Mouse (Mus musculus) lung, adult 18-20 months (tissue): ENCODE data around the gene Clba1.

Source experiments
- DNase-seq, 2 experiments: peaks; one replicate each; pipeline ENCODE4 v3.0.0; 2022; ENCODE audit warnings: mixed read lengths in 2 of 2

Gene Clba1

GRCm38 (mm10) chr12:112808587-112809364 lies at the start of gene Clba1:
Gene Clba1, plus strand, starts transcription at chr12:112808937.
- DNase-seq: peak; percentile 91 to 94

- no peak for DNase-seq
These were observed 49.3 kb upstream of the Clba1 start for GRCm38 (mm10) chr12:112759471-112759870.

- DNase-seq: peak; percentile 28 to 42
These were observed 48.4 kb upstream of the Clba1 start, which contains the start of gene Pld4 for GRCm38 (mm10) chr12:112760154-112760926. Gene Pld4, plus strand, starts transcription at chr12:112760655.

DNA sequence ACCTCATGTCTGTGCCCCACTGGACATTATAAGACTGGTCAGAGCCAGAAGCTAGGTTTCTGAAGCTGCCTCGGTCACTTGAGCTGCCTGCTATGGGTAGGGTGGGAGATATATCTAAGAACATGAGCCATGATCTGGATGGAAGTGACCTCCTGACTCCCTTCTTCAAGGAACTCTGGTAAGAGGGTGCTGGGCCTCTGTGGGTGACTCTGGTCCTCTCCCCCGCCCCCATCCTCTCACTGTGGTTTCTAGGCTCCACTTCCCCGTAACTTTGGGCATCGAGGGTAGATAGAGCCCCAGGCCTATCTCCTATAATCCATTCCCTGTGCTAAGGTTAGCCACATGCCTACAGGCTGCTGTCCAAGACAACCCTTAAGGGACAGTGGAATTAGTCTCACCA lies 47.3 kb upstream of the Clba1 start:
- peak in 1 of 2 experiments; percentile 2 for DNase-seq

DNA sequence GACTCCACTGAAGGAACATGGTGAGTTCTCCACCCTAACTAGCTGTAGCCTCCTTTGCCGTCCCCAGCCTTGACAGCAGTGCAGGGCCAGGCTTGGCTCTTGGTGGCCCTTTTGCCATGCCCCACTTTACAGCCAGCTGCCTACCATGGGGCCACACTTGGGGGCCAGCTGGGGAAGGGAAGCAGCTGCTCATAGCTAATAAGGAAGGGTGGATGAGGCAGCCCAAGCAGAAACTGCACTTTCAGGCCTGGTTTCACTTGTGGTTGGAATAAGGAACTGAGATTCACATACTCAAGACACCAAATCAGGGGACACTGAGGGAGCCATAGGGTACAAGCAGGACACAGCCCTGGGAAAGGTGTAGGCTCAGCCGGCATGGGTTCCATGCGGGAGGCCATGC lies 46.7 kb upstream of the Clba1 start:
- DNase-seq: peak; percentile 21 to 42

DNA sequence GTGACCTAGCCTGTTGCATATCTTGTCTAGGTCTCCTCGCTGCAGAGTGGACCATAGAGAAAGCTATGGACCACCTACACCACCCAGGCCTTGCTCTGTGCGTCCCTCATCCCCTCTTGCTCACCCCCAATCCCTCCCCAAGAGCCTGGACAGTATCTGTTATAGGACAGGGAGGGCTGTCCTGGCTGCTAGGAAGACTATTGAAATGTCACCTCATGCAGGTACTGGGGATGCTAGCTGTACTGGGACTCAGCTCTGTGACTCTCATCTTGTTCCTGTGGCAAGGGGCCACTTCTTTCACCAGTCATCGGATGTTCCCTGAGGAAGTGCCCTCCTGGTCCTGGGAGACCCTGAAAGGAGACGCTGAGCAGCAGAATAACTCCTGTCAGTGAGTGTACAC lies 45.6 kb upstream of the Clba1 start:
- peak in 1 of 2 experiments; percentile 2 for DNase-seq

DNA sequence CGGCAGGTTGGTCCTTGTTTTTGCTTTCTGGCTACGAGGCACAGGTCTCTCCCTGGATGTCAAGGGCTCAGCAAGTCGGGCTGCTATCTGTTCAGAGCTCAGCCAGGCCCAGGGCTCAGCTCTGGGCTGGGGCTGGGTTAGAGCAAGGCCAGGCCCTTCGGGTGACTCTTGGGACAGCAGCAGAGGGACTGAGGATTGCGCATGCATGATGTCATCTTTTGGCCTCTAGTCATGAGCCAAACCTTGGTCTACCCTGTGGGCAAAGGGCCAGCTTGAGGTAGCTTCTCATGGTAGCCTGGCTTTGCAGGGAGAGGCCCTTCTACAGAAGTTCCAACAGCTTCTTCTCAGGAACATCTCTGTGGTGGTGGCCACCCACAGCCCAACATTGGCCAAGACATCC lies 44.6 kb upstream of the Clba1 start:
- peak in 1 of 2 experiments; percentile 2 for DNase-seq

DNA sequence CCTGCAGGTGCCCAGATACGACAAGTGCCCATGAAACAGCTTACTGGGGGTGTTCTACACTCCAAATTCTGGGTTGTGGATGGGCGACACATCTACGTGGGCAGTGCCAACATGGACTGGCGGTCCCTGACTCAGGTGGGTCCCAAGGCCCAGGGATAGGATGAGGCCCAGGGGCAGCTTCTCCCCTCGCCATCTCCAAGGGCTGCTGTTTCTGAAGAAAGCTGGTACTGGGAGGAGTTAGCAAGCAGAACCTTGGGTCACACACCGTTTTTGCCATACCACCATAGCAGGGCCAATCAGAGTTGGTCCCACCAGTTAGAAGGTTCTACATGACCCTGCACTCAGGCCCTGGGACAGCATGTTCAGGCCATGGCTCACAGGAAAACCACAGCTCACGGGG lies 43.7 kb upstream of the Clba1 start:
- DNase-seq: peak in 1 of 2 experiments; percentile 2

DNA sequence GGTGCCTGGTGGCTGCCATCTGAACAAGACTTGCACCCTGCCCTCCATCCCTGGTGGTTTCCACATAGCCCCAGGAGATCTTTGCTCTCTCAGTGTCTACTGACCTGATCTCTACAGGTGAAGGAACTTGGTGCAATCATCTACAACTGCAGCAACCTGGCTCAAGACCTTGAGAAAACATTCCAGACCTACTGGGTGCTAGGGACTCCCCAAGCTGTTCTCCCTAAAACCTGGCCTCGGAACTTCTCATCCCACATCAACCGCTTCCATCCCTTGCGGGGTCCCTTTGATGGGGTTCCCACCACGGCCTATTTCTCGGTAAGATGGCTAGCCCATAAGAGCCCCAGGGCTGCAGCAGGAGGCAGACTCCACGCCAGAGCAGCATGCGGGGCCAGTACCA lies 42.2 kb upstream of the Clba1 start:
- DNase-seq: peak in 1 of 2 experiments; percentile 1

GRCm38 (mm10) chr12:112767036-112767890 lies 41.5 kb upstream of the Clba1 start:
- DNase-seq: peak in 1 of 2 experiments; percentile 2

DNA sequence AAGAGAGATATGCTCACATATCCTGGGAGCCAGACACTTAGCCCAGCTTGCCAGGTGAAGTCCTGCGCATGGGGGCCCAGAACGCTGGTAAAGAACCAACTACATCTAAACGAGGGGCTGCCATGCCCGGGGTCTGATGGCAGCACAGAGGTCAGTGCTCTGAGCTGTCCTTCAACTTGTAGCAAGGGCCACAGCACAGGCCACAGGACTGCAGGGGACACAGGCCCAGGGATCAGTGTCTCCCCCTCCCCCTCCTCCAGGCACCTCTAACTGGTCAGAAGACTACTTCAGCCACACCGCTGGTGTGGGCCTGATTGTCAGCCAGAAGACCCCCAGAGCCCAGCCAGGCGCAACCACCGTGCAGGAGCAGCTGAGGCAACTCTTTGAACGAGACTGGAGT lies 40.6 kb upstream of the Clba1 start:
- peak in 1 of 2 experiments; percentile 3 for DNase-seq

DNA sequence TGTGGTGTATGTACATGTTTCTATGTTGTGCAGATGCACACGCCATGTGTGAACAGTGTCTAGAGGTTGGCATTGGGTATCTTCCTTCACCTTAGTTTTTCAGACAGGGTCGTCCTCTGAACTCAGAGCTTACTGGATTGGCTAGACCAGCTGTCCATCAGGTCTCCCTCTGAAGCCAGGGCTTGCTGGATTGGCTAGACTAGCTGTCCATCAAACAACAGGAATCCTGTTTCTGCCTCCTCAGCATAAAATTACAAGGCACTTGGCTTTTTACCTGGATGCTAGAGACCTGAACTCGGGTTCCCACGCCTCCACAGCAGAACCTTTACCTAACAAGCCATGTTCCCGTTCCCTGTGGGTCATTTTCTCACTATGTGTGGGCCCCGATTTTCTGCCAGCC lies 39.7 kb upstream of the Clba1 start:
- peak in 1 of 2 experiments; percentile 2 for DNase-seq

- DNase-seq: peak in 1 of 2 experiments; percentile 2
These were observed 39.0 kb upstream of the Clba1 start for GRCm38 (mm10) chr12:112769751-112770150.

- no peak for DNase-seq
These were observed 38.3 kb upstream of the Clba1 start for GRCm38 (mm10) chr12:112770396-112770795.

- peak in 1 of 2 experiments; percentile 2 for DNase-seq
These were observed 36.4 kb upstream of the Clba1 start for GRCm38 (mm10) chr12:112772306-112772705.

GRCm38 (mm10) chr12:112773366-112773765 lies 35.4 kb upstream of the Clba1 start:
- DNase-seq: peak in 1 of 2 experiments; percentile 1

DNA sequence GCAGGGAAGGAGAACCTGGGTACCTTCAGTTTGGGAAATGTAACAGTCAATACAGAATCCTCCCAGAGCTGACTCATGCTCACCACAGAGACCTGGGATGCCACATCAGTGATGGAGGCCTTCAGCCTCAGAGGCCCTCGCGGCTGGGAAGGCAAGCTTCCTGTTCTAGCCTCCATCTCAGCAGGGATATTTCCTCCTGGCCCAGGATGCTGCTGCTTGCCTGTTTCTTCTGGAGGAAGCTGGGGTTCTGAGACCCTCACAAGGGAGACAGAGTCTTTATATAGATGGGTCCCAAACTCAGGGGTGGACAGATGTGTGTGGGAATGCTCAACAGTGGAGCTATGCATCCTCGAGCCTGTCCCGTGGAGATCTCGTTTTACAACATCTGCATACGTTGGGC lies 34.7 kb upstream of the Clba1 start:
- no peak for DNase-seq

- DNase-seq: peak in 1 of 2 experiments; percentile 1
These were observed 34.3 kb upstream of the Clba1 start for GRCm38 (mm10) chr12:112774481-112774880.

DNA sequence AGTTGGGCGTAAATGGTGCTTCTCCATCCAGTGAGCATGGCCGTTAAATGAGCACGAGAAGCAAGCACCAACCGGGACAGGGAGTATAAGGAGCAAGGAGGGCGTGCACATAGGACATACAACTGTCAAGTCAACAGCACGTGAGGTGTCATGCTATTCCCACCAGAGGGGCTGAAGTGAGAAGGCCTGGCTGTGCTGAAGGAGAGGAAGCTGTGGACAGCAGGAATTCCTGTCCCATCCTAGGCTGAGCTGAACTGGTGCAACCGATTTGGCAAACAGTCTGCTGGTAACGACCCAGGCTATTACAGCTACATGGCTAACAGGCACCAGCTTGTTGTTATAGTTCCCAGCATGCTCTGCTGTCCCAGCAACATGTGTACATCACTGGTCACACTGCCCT lies 17.7 kb upstream of the Clba1 start:
- DNase-seq: no peak

DNA sequence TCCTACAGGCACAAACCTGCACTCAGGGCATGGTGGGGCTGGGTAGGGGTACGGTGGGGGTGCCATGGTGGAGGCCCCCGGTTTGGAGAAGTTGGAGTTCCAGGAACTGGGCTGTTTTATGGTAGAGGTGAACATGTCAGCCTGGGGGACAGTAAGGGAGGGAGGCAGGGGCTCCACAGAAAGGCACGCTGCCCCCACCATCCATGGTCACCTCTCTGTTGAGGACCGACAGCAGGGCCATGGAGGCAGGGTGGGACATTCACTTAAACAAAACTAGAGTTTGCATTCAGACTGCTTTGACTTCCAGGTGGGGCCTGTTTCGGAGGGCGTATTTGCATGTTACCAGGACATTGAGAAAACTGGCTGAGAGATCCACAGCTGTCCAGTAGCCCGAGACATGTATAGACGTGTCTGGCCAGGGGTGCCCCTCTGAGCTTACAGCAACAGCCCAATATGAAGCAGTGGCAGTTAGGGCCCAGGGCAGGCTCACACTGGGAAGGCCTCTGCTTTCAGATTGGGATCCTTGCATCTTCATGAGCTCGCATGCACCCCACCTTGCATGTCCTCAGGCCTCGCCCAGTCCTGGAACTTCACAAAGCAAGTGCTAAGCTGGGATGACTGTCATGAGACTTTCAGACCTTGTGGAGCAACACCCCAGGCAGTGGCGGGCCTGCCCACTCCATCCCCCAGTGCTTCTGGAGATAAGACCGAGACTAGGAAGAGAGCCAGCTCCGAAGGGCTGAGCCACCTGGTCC lies 15.0 kb upstream of the Clba1 start:
- DNase-seq: peak; percentile 75 to 77

- DNase-seq: no peak
These were observed 14.4 kb upstream of the Clba1 start for GRCm38 (mm10) chr12:112794356-112794816.

DNA sequence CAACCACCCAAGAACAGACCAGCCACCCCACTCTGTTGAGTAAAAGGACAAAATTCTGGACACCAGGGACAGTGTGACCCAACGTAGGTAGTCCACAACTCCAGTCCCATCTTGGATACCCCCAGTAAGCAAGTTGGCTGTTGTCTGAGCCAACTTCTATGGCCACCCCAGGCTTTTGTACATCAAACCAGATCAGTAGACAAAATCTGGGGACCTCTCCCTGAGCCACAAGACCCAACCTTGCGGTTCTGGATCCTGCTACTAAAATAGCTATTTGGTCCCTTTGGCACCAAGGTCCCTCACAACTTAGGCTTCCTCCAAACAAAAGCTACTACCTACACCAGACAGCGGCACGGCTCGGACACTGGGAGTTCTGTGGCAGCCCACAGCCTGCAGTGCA lies 13.7 kb upstream of the Clba1 start:
- no peak for DNase-seq
